Mouse (Mus musculus): Measurements from ENCODE around the gene Pgpep1l. TPM values are rescaled to one million over a fixed set of nuclear protein-coding genes. Genes with fewer than 3 reads are reported as not detected.
"Not testable (repeated sequence)": the region's sequence is repeated elsewhere in the genome, so short reads cannot be mapped to it uniquely, and the experiment has no call there.

Gene Pgpep1l
- polyA plus RNA-seq, 1 experiment from 2014 or later: not detected

GRCm38 (mm10) chr7:68278908-68279307, 14.9 kb upstream of the Pgpep1l start:
- H3K36me3 ChIP-seq (ENCODE audit: control insufficient read depth, insufficient read depth, low read length): no peaks in the 10 kb centered on the region
- 59% methylated on average over 6 of the region's 6 CpGs for whole genome bisulfite sequencing
- 0 out of 2 replicates have a peak overlapping the region, but pooled peaks have one; percentile 15 for H3K27ac ChIP-seq (replicated peaks; ENCODE audit: low read depth, low read length)
- DNase-seq (ENCODE audit: low spot score) (no peak), ATAC-seq (ENCODE audit: low read depth) (no peak)
- H3K4me1 ChIP-seq (ENCODE audit: control insufficient read depth, insufficient read depth, low read length): peaks cover 36% of the 10 kb centered on the region
- no peak overlapping the region for H3K4me2 ChIP-seq (ENCODE audit: low read depth, low read length)
- no peaks in the 10 kb centered on the region for H3K9me3 ChIP-seq (ENCODE audit: control insufficient read depth, low read length)
- H3K4me3 ChIP-seq (ENCODE audit: low read depth, low read length): no peak overlapping the region
- H3K27me3 ChIP-seq (replicated peaks; ENCODE audit: control insufficient read depth, insufficient read depth, low read length): no peaks in the 10 kb centered on the region; the same call in 1 of the 2 replicates
- H3K9ac ChIP-seq (ENCODE audit: low read depth, low read length): no peak overlapping the region

- H3K4me3 ChIP-seq (ENCODE audit: low read depth, low read length): no peak overlapping the region
- no peaks in the 10 kb centered on the region; the same call in 1 of the 2 replicates for H3K27me3 ChIP-seq (replicated peaks; ENCODE audit: control insufficient read depth, insufficient read depth, low read length)
- peak overlapping the region; percentile 24 for H3K27ac ChIP-seq (replicated peaks; ENCODE audit: low read depth, low read length)
- 97% methylated on average over 6 of the region's 6 CpGs for WGBS
- H3K9me3 ChIP-seq (ENCODE audit: control insufficient read depth, low read length): no peaks in the 10 kb centered on the region
- no peaks in the 10 kb centered on the region for H3K36me3 ChIP-seq (ENCODE audit: control insufficient read depth, insufficient read depth, low read length)
- peaks cover 36% of the 10 kb centered on the region for H3K4me1 ChIP-seq (ENCODE audit: control insufficient read depth, insufficient read depth, low read length)
- ATAC-seq (ENCODE audit: low read depth): no peak
- no peak for DNase-seq (ENCODE audit: low spot score)
- no peak overlapping the region for H3K4me2 ChIP-seq (ENCODE audit: low read depth, low read length)
- H3K9ac ChIP-seq (ENCODE audit: low read depth, low read length): no peak overlapping the region
Observed at GRCm38 (mm10) chr7:68278385-68278784, 14.4 kb upstream of the Pgpep1l start.

DNA sequence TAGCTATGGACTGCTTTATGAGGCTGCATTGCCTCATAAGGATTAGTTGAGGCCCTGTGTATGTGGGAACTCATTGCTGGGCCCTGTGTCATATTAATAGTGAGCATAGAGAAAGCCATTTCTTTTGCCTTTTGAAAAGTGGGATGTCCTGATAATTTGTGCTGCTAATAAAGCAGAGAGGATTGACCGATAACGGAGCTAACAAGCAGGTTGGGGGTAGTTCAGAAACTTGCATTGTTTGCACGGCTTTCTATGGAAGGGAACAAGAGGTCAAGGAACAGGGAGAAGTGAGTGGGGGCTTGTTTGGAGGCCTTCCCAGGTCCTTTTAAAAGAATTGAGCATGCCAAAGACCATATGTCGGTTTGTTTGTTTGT, 13.9 kb upstream of the Pgpep1l start:
- no peak for ATAC-seq (ENCODE audit: low read depth)
- H3K27me3 ChIP-seq (replicated peaks; ENCODE audit: control insufficient read depth, insufficient read depth, low read length): no peaks in the 10 kb centered on the region; the same call in 1 of the 2 replicates
- no peaks in the 10 kb centered on the region for H3K36me3 ChIP-seq (ENCODE audit: control insufficient read depth, insufficient read depth, low read length)
- no peaks in the 10 kb centered on the region for H3K9me3 ChIP-seq (ENCODE audit: control insufficient read depth, low read length)
- H3K4me3 ChIP-seq (ENCODE audit: low read depth, low read length): no peak overlapping the region
- WGBS: 59% methylated on average over 4 of the region's 4 CpGs
- no peak for DNase-seq (ENCODE audit: low spot score)
- no peak overlapping the region for H3K9ac ChIP-seq (ENCODE audit: low read depth, low read length)
- H3K27ac ChIP-seq (replicated peaks; ENCODE audit: low read depth, low read length): peak overlapping the region; percentile 24
- peaks cover 34% of the 10 kb centered on the region for H3K4me1 ChIP-seq (ENCODE audit: control insufficient read depth, insufficient read depth, low read length)
- H3K4me2 ChIP-seq (ENCODE audit: low read depth, low read length): no peak overlapping the region

DNA sequence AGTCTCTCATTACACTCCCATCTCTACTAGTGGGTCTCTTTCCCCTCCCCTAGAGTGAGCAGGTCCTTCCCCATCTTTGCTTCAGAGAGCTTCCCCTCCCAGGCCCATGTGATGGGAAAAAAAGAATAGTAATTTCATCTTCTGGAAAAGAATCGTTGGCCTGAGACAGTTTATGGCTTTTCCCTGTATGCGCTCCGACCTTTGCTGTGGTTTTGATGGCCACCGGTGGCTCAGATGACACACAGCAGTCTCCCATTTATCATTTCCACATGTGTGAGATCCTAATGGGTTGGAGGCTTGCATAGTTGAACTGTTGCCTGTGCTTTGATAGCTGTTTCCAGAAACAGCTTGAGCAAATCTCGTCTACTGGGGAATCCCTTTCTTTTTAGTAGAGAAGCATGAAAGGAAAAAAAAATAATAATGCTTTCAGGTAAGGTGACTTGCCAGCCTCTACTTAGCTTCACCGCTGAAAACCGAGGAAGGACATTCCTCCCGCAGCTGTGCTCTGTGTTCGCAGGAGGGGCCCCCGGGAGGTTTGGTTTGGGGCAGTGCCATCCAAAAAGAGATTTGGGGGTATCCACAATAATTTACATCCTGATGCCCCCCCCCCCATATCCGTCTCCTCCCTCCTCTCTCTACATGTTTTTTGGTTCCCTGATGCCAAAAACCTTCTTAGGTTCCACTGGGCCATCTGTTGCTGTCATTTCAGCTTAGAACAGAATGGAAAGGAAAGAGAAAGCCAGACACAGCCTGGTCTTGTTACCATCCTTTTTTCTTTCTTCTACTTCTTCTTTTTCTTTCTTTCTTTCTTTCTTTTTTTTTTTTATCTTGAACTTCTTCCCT, 13.2 kb upstream of the Pgpep1l start:
- ATAC-seq (ENCODE audit: low read depth) (peak; percentile 58; the same call in 1 of the 2 replicates), DNase-seq (ENCODE audit: low spot score) (peak; percentile 87)
- WGBS: 7% methylated on average over 11 of the region's 11 CpGs
- Histone ChIP-seq H3K36me3 (ENCODE audit: control insufficient read depth, insufficient read depth, low read length) (no peaks in the 10 kb centered on the region), H3K27me3 (replicated peaks; ENCODE audit: control insufficient read depth, insufficient read depth, low read length) (no peaks in the 10 kb centered on the region; the same call in 1 of the 2 replicates), H3K9ac (ENCODE audit: low read depth, low read length) (no peak overlapping the region), H3K27ac (replicated peaks; ENCODE audit: low read depth, low read length) (peak overlapping the region; percentile 74), H3K4me1 (ENCODE audit: control insufficient read depth, insufficient read depth, low read length) (peaks cover 31% of the 10 kb centered on the region), H3K4me3 (ENCODE audit: low read depth, low read length) (no peak overlapping the region), H3K9me3 (ENCODE audit: control insufficient read depth, low read length) (no peaks in the 10 kb centered on the region), H3K4me2 (ENCODE audit: low read depth, low read length) (peak overlapping the region; percentile 10; the same call in 1 of the 2 replicates)

- DNase-seq (ENCODE audit: low spot score): no peak
- no peaks in the 10 kb centered on the region for H3K36me3 ChIP-seq (ENCODE audit: control insufficient read depth, insufficient read depth, low read length)
- peak overlapping the region; percentile 74 for H3K27ac ChIP-seq (replicated peaks; ENCODE audit: low read depth, low read length)
- H3K4me3 ChIP-seq (ENCODE audit: low read depth, low read length): peak overlapping the region; percentile 34
- H3K4me1 ChIP-seq (ENCODE audit: control insufficient read depth, insufficient read depth, low read length): peaks cover 31% of the 10 kb centered on the region
- H3K27me3 ChIP-seq (replicated peaks; ENCODE audit: control insufficient read depth, insufficient read depth, low read length): no peaks in the 10 kb centered on the region; the same call in 1 of the 2 replicates
- ATAC-seq (ENCODE audit: low read depth): peak; percentile 34; the same call in 1 of the 2 replicates
- peak overlapping the region; percentile 68 for H3K4me2 ChIP-seq (ENCODE audit: low read depth, low read length)
- no peaks in the 10 kb centered on the region for H3K9me3 ChIP-seq (ENCODE audit: control insufficient read depth, low read length)
- 7% methylated on average over 36 of the region's 36 CpGs for WGBS
- H3K9ac ChIP-seq (ENCODE audit: low read depth, low read length): peak overlapping the region; percentile 56
Observed at GRCm38 (mm10) chr7:68275838-68276731, 12.1 kb upstream of the Pgpep1l start.

GRCm38 (mm10) chr7:68275445-68275837, 11.4 kb upstream of the Pgpep1l start:
- ATAC-seq (ENCODE audit: low read depth); DNase-seq (ENCODE audit: low spot score): not testable (repeated sequence)
- H3K27ac ChIP-seq (replicated peaks; ENCODE audit: low read depth, low read length): 0 out of 2 replicates have a peak overlapping the region, but pooled peaks have one; percentile 29

GRCm38 (mm10) chr7:68274951-68275350, 10.9 kb upstream of the Pgpep1l start:
- H3K9me3 ChIP-seq (ENCODE audit: control insufficient read depth, low read length): no peaks in the 10 kb centered on the region
- no peaks in the 10 kb centered on the region; the same call in 1 of the 2 replicates for H3K27me3 ChIP-seq (replicated peaks; ENCODE audit: control insufficient read depth, insufficient read depth, low read length)
- H3K9ac ChIP-seq (ENCODE audit: low read depth, low read length): no peak overlapping the region
- H3K4me3 ChIP-seq (ENCODE audit: low read depth, low read length): no peak overlapping the region
- no peaks in the 10 kb centered on the region for H3K36me3 ChIP-seq (ENCODE audit: control insufficient read depth, insufficient read depth, low read length)
- H3K4me1 ChIP-seq (ENCODE audit: control insufficient read depth, insufficient read depth, low read length): peaks cover 31% of the 10 kb centered on the region
- no peak for DNase-seq (ENCODE audit: low spot score)
- no peak overlapping the region for H3K27ac ChIP-seq (replicated peaks; ENCODE audit: low read depth, low read length)
- H3K4me2 ChIP-seq (ENCODE audit: low read depth, low read length): no peak overlapping the region
- 44% methylated on average over 9 of the region's 9 CpGs for WGBS
- no peak for ATAC-seq (ENCODE audit: low read depth)

More at GRCm38 (mm10) chr7:68275445-68275837, 11.4 kb upstream of the Pgpep1l start:
- H3K4me2 ChIP-seq (ENCODE audit: low read depth, low read length): peak overlapping the region; percentile 68
- peak overlapping the region; percentile 34 for H3K4me3 ChIP-seq (ENCODE audit: low read depth, low read length)
- H3K27me3 ChIP-seq (replicated peaks; ENCODE audit: control insufficient read depth, insufficient read depth, low read length); H3K9me3 ChIP-seq (ENCODE audit: control insufficient read depth, low read length); H3K36me3 ChIP-seq (ENCODE audit: control insufficient read depth, insufficient read depth, low read length): not testable (repeated sequence)
- H3K4me1 ChIP-seq (ENCODE audit: control insufficient read depth, insufficient read depth, low read length): peaks cover 31% of the 10 kb centered on the region
- WGBS: 54% methylated on average over 9 of the region's 9 CpGs
- H3K9ac ChIP-seq (ENCODE audit: low read depth, low read length): peak overlapping the region; percentile 56; the same call in 1 of the 2 replicates

DNA sequence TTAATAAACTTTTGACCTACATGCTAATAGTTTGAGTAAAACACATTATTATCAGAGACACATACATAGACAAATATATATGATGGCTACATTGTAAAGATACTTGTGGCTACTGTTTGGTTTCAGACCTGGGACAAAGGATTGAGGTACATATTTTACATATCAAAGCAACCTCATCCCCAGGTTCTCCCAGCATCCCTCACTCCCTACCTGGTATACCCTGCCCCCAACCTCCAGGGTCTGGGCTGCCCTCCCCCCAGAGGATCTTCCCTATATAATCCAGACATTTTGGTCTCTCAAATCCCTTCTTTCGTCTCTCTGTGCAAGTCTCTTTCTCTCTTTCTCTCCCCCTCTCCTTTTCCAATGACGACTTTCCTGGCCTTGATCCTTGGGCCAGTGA, 10.2 kb upstream of the Pgpep1l start:
- Histone ChIP-seq H3K27ac (replicated peaks; ENCODE audit: low read depth, low read length) (no peak overlapping the region), H3K36me3 (ENCODE audit: control insufficient read depth, insufficient read depth, low read length) (no peaks in the 10 kb centered on the region), H3K4me3 (ENCODE audit: low read depth, low read length) (no peak overlapping the region), H3K4me2 (ENCODE audit: low read depth, low read length) (no peak overlapping the region), H3K27me3 (replicated peaks; ENCODE audit: control insufficient read depth, insufficient read depth, low read length) (no peaks in the 10 kb centered on the region; the same call in 1 of the 2 replicates), H3K4me1 (ENCODE audit: control insufficient read depth, insufficient read depth, low read length) (peaks cover 31% of the 10 kb centered on the region), H3K9me3 (ENCODE audit: control insufficient read depth, low read length) (no peaks in the 10 kb centered on the region), H3K9ac (ENCODE audit: low read depth, low read length) (no peak overlapping the region)
- no peak for ATAC-seq (ENCODE audit: low read depth)
- WGBS: 54% methylated on average over 2 of the region's 2 CpGs
- no peak for DNase-seq (ENCODE audit: low spot score)
